9 mouse cellular contexts compared by ENCODE assay signal in genomic region chr7:51621694-51622145, GRCm38 (mm10). TPM values are rescaled to one million over a fixed set of nuclear protein-coding genes. Genes with fewer than 3 reads are reported as not detected.
DNase-seq lines count a peak whose midpoint lies in the region; ATAC-seq and TF ChIP-seq lines count a peak whose summit lies in the region.
"Had no signal": no experiment of that assay in that cellular context is flagged by ENCODE, and none has a peak within 500 bp of the region (broad histone marks: within the 10 kb centered on the region; RNA-seq: fewer than 3 reads in every experiment).

Gene Slc17a6, plus strand, starts transcription at chr7:51622006.

- H3K4me3 ChIP-seq in intestine, embryonic 15.5 days (replicated peaks) = no peak within 1 kb of the TSS
- no peak within 1 kb of the TSS for H3K4me3 ChIP-seq in intestine, postnatal 0 days (ENCODE audit: low read depth, low read length)
- peak within 1 kb of the TSS; percentile 29 for H3K4me3 ChIP-seq in forebrain, embryonic 10.5 days
- peak within 1 kb of the TSS; percentile 35 for H3K4me3 ChIP-seq in layer of hippocampus, adult 2 months
- H3K4me3 ChIP-seq: lung, embryonic 15.5 days had no signal

- H3K4me2 ChIP-seq in intestine, embryonic 15.5 days (replicated peaks) = no peak within 1 kb of the TSS
- no peak within 1 kb of the TSS for H3K4me2 ChIP-seq in intestine, postnatal 0 days (replicated peaks; ENCODE audit: low read depth)
- H3K4me2 ChIP-seq: lung, embryonic 15.5 days had no signal

- no peaks in the 10 kb centered on the region; the same call in 1 of the 2 replicates for H3K4me1 ChIP-seq in intestine, embryonic 15.5 days (replicated peaks)
- no peaks in the 10 kb centered on the region for H3K4me1 ChIP-seq in intestine, postnatal 0 days (replicated peaks; ENCODE audit: control insufficient read depth, insufficient read depth, low read length)
- peaks cover 22% of the 10 kb centered on the region for H3K4me1 ChIP-seq in forebrain, embryonic 10.5 days
- H3K4me1 ChIP-seq: lung, embryonic 15.5 days had no signal

- no peak within 1 kb of the TSS for H3K9ac ChIP-seq in intestine, embryonic 15.5 days
- no peak within 1 kb of the TSS for H3K9ac ChIP-seq in intestine, postnatal 0 days (ENCODE audit: low read depth, low read length)
- H3K9ac ChIP-seq: lung, embryonic 15.5 days had no signal

- TF ChIP-seq CTCF in intestine, postnatal 0 days (IDR thresholded peaks at IDR 0.05; ENCODE audit: low read depth) = no peak
- no peak for TF ChIP-seq CTCF in layer of hippocampus, adult 2 months (conservative IDR thresholded peaks at IDR 0.05)

- peak; percentile 23; the same call in 1 of the 2 replicates for ATAC-seq in intestine, embryonic 15.5 days
- ATAC-seq in intestine, postnatal 0 days = no peak
- peak; percentile 85 for ATAC-seq in megakaryocyte progenitor cell, adult 5-6 weeks (replicated peaks; ENCODE audit: poor library complexity)

- peaks cover 45% of the 10 kb centered on the region for H3K27me3 ChIP-seq in intestine, embryonic 15.5 days (replicated peaks)
- H3K27me3 ChIP-seq in intestine, postnatal 0 days (replicated peaks; ENCODE audit: control insufficient read depth, insufficient read depth, low read length) = peaks cover 47% of the 10 kb centered on the region
- H3K27me3 ChIP-seq in forebrain, embryonic 10.5 days (ENCODE audit: poor library complexity, severe bottlenecking) = peaks cover 72% of the 10 kb centered on the region

- H3K27ac ChIP-seq in intestine, embryonic 15.5 days = no peak within 1 kb of the TSS
- no peak within 1 kb of the TSS for H3K27ac ChIP-seq in intestine, postnatal 0 days (ENCODE audit: low read depth, low read length)
- H3K27ac ChIP-seq in forebrain, embryonic 10.5 days = peak within 1 kb of the TSS; percentile 20; the same call in 1 of the 2 replicates
- no peak within 1 kb of the TSS for H3K27ac ChIP-seq in layer of hippocampus, adult 2 months
- H3K27ac ChIP-seq: lung, embryonic 15.5 days had no signal

- WGBS in intestine, embryonic 15.5 days = under 1% methylated on average over 23 of the region's 23 CpGs
- under 1% methylated on average over 23 of the region's 23 CpGs for WGBS in intestine, postnatal 0 days
- under 1% methylated on average over 23 of the region's 23 CpGs for WGBS in forebrain, embryonic 10.5 days

- intact Hi-C loops in heart, postnatal 14 days (cut with DNase I) = no loop called here

- DNase-seq in c-Kit-positive CD71-positive TER-119-positive erythroid progenitor cells, embryonic 14.5 days (ENCODE audit: low spot score) = peak; percentile 1
- DNase-seq in forebrain, embryonic 10.5 days (ENCODE audit: extremely low spot score, low spot score) = peak; percentile 78
- peak; percentile 49 to 73 for DNase-seq in heart, postnatal 14 days
- peak; percentile 35 to 46 for DNase-seq in layer of hippocampus, adult 2 months (ENCODE audit: low spot score in 2 of 2)
- DNase-seq in right cerebral cortex, postnatal 4 days = peak; percentile 56

- H3K36me3 ChIP-seq in intestine, embryonic 15.5 days = no peaks in the 10 kb centered on the region
- H3K36me3 ChIP-seq in intestine, postnatal 0 days (ENCODE audit: control insufficient read depth, insufficient read depth) = no peaks in the 10 kb centered on the region
- H3K36me3 ChIP-seq in forebrain, embryonic 10.5 days (replicated peaks) = no peaks in the 10 kb centered on the region
- H3K36me3 ChIP-seq: lung, embryonic 15.5 days had no signal

- no peaks in the 10 kb centered on the region for H3K9me3 ChIP-seq in intestine, embryonic 15.5 days
- no peaks in the 10 kb centered on the region for H3K9me3 ChIP-seq in intestine, postnatal 0 days (ENCODE audit: control insufficient read depth)
- H3K9me3 ChIP-seq in forebrain, embryonic 10.5 days = no peaks in the 10 kb centered on the region
- H3K9me3 ChIP-seq: lung, embryonic 15.5 days had no signal

RNA-seq across cellular contexts. Expression of gene Slc17a6, which starts in this region (rescaled TPM):
- 0.34 TPM in 2 replicates for polyA plus RNA-seq in intestine, embryonic 15.5 days (2015; fragmentation: Nextera tagmentation; extraction: Ambion mirVana)
- 0.07 and 0.09 TPM in 2 replicates for polyA plus RNA-seq in intestine, postnatal 0 days (2015; fragmentation: Nextera tagmentation; extraction: Ambion mirVana)
- 3.5 and 6.9 TPM in 2 replicates for polyA plus RNA-seq in forebrain, embryonic 10.5 days (2016; fragmentation: Nextera tagmentation; extraction: Ambion mirVana)
- not detected for total RNA-seq in heart, postnatal 14 days (2021)
- total RNA-seq in layer of hippocampus, adult 2 months (2021) = 10 to 100 TPM in 1 of 2 experiments, 1 to 10 TPM in 1; 9.4 to 12.7 TPM
- not detected in 2 replicates for total RNA-seq in megakaryocyte progenitor cell, adult 5-6 weeks (2015)
- not detected in 2 replicates for total RNA-seq in megakaryocyte progenitor cell, adult 5-6 weeks (2017)

Comparison
In these comparisons a context has a peak if more than half of its experiments do, and no peak if none do; other contexts are left out.
1. RNA of gene Slc17a6 (total RNA-seq): 9.4 to 12.7 TPM in layer of hippocampus, adult 2 months; not detected in heart, postnatal 14 days and not detected in megakaryocyte progenitor cell, adult 5-6 weeks; every median in the first group is over 10 times any median in the second.
2. Peak in ATAC-seq in intestine, embryonic 15.5 days; RNA of the gene not detected or under 1 TPM.
3. Peak in DNase-seq in heart, postnatal 14 days; RNA of the gene not detected or under 1 TPM.
4. Peak in ATAC-seq in megakaryocyte progenitor cell, adult 5-6 weeks; RNA of the gene not detected or under 1 TPM.
5. H3K4me3 ChIP-seq: peak in forebrain, embryonic 10.5 days (single experiment) and layer of hippocampus, adult 2 months (single experiment); none in intestine, embryonic 15.5 days (single experiment) and intestine, postnatal 0 days (single experiment).
6. DNase-seq: peak in every context shown above with its lines; median percentile 78 in forebrain, embryonic 10.5 days; 61 in heart, postnatal 14 days; 56 in right cerebral cortex, postnatal 4 days; 40 in layer of hippocampus, adult 2 months; 1 in c-Kit-positive CD71-positive TER-119-positive erythroid progenitor cells, embryonic 14.5 days.